Mouse (Mus musculus) lung, postnatal 0 days (tissue): ENCODE data around the gene Rdh7.

Experiments
- CTCF ChIP-seq: IDR thresholded peaks from 2 replicates; pipeline ENCODE4 v1.5.1; 2016; ENCODE audit warnings: antibody characterized with exemption, mild to moderate bottlenecking
- EP300 ChIP-seq: IDR thresholded peaks from 2 replicates; pipeline ENCODE4 v1.6.1; 2016; ENCODE audit warnings: antibody characterized with exemption, mild to moderate bottlenecking, control low read depth

GRCm38 (mm10) chr10:127840776-127841175, 47.8 kb downstream of the Rdh7 start:
- no peak for TF ChIP-seq CTCF
- TF ChIP-seq EP300: no peak
